Mouse (Mus musculus) liver, embryonic 12.5 days (tissue): ENCODE data around the gene Rtbdn. TPM values are rescaled to one million over a fixed set of nuclear protein-coding genes. Genes with fewer than 3 reads are reported as not detected.

Experiments
- ATAC-seq: fragments of 200-750 bp; cut with Nextera tagmentation; 2 replicates; pipeline ENCODE4 v1.8.0; 2017; ENCODE audit warnings: moderate number of reproducible peaks, mild to moderate bottlenecking, moderate library complexity
- H3K27ac ChIP-seq: fragments of 300-500 bp; sonication (generic); 2 replicates; pipeline ENCODE4 v1.5.1; 2016; ENCODE audit warnings: mild to moderate bottlenecking
- H3K27me3 ChIP-seq: fragments of 300-500 bp; sonication (generic); replicated peaks from 2 replicates; pipeline ENCODE4 v1.6.1; 2016; ENCODE audit warnings: mild to moderate bottlenecking, moderate library complexity
- H3K36me3 ChIP-seq: fragments of 300-500 bp; sonication (generic); 2 replicates; pipeline ENCODE4 v1.6.1; 2016; ENCODE audit warnings: mild to moderate bottlenecking, moderate library complexity
- H3K4me1 ChIP-seq: fragments of 300-500 bp; sonication (generic); 2 replicates; pipeline ENCODE4 v1.6.1; 2016
- H3K4me2 ChIP-seq: fragments of 300-500 bp; sonication (generic); 2 replicates; pipeline ENCODE4 v1.6.1; 2016; ENCODE audit warnings: mild to moderate bottlenecking, moderate library complexity
- H3K4me3 ChIP-seq: fragments of 300-500 bp; sonication (generic); 2 replicates; pipeline ENCODE4 v1.5.1; 2016; ENCODE audit warnings: mild to moderate bottlenecking, moderate library complexity
- H3K9ac ChIP-seq: fragments of 300-500 bp; sonication (generic); 2 replicates; pipeline ENCODE4 v1.6.1; 2016; ENCODE audit warnings: mild to moderate bottlenecking, moderate library complexity
- H3K9me3 ChIP-seq: fragments of 300-500 bp; sonication (generic); replicated peaks from 2 replicates; pipeline ENCODE4 v1.6.1; 2016; ENCODE audit warnings: mild to moderate bottlenecking, moderate library complexity
- WGBS: fragments of 180-500 bp; shearing (Covaris S2); methylation state at CpG from one replicate; pipeline ENCODE4 v1.1.7; 2016; ENCODE audit not compliant: insufficient replicate concordance; 5-methylcytosine and 5-hydroxymethylcytosine counted together
- polyA plus RNA-seq: library from polyadenylated mRNA; unstranded; fragments of >200 nt; fragmentation: Nextera tagmentation; extraction: Ambion mirVana; gene quantifications from 2 replicates; pipeline ENCODE4 v1.2.1, GENCODE M21; 2016

Gene Rtbdn
- polyA plus RNA-seq, 1 experiment from 2014 or later, result 0.39 TPM

DNA sequence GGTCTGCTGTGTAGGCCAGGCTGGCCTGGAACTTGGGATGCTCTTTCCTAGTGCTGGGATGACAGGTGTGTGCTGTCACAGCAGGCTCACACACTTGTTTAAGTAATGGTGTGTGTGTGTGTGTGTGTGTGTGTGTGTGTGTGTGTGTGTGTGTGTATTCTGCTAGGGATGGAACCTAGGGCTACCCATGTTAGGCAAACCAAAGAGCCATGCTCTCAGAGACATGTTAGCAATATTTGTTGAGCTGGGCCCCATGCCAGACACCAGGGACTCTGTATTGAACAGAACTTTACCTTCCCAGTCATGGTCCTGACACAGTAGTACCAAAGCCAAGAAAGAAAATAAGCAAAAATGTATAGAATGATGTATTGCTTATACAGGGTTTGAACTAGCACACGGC, 19.3 kb upstream of the Rtbdn start:
- Histone ChIP-seq H3K27ac (no peak overlapping the region), H3K36me3 (no peaks in the 10 kb centered on the region), H3K9me3 (no peaks in the 10 kb centered on the region), H3K4me3 (no peak overlapping the region), H3K9ac (no peak overlapping the region), H3K4me2 (no peak overlapping the region), H3K27me3 (peaks cover 88% of the 10 kb centered on the region), H3K4me1 (peaks cover 8% of the 10 kb centered on the region)
- ATAC-seq, result no peak
- 56% methylated on average over 1 of the region's 1 CpGs for WGBS

- no peak overlapping the region for H3K27ac ChIP-seq
- peak overlapping the region; percentile 10; the same call in 1 of the 2 replicates for H3K4me3 ChIP-seq
- H3K9ac ChIP-seq, result no peak overlapping the region
- H3K9me3 ChIP-seq, result no peaks in the 10 kb centered on the region
- 7% methylated on average over 46 of the region's 52 CpGs for WGBS
- H3K36me3 ChIP-seq, result no peaks in the 10 kb centered on the region
- ATAC-seq, result peak; percentile 53; the same call in 1 of the 2 replicates
- H3K27me3 ChIP-seq, result peaks cover 92% of the 10 kb centered on the region
- peak overlapping the region; percentile 54 for H3K4me2 ChIP-seq
- peaks cover 8% of the 10 kb centered on the region for H3K4me1 ChIP-seq
Measured at GRCm38 (mm10) chr8:84928456-84929306, 18.1 kb upstream of the Rtbdn start.

GRCm38 (mm10) chr8:84930582-84930981, 16.2 kb upstream of the Rtbdn start:
- no peaks in the 10 kb centered on the region for H3K9me3 ChIP-seq
- peaks cover 23% of the 10 kb centered on the region for H3K4me1 ChIP-seq
- 72% methylated on average over 13 of the region's 13 CpGs for WGBS
- H3K4me3 ChIP-seq, result no peak overlapping the region
- no peak overlapping the region for H3K27ac ChIP-seq
- H3K36me3 ChIP-seq, result no peaks in the 10 kb centered on the region
- ATAC-seq, result no peak
- no peak overlapping the region for H3K4me2 ChIP-seq
- H3K9ac ChIP-seq, result no peak overlapping the region
- peaks cover 95% of the 10 kb centered on the region for H3K27me3 ChIP-seq

GRCm38 (mm10) chr8:84933767-84934559, 12.8 kb upstream of the Rtbdn start:
- Histone ChIP-seq H3K9me3 (no peaks in the 10 kb centered on the region), H3K27me3 (peaks cover 99% of the 10 kb centered on the region), H3K4me1 (peaks cover 41% of the 10 kb centered on the region), H3K27ac (no peak overlapping the region), H3K4me2 (no peak overlapping the region), H3K9ac (no peak overlapping the region), H3K4me3 (no peak overlapping the region), H3K36me3 (no peaks in the 10 kb centered on the region)
- no peak for ATAC-seq
- WGBS, result 69% methylated on average over 16 of the region's 16 CpGs

DNA sequence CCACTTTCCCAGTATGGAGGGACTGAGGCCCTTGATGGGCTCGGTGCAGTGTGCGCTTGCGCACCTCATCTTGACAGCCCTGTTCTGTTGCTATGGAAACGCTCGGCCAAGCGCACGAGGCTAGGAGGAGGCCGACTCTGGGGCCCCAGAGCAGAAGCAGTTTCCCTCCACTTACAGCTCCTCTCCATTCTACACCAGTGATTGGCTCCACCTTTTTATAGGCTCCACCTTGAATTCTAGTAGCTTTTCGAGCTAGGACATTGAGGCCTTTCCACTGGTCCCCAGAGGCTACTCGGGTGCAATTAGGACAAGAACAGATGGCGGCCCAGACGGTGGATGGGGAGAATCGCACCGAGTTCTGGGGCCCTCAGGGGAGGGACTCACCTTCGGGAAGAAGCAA, 11.9 kb upstream of the Rtbdn start:
- peaks cover 99% of the 10 kb centered on the region for H3K27me3 ChIP-seq
- 0 out of 2 replicates have a peak overlapping the region, but pooled peaks have one; percentile 0 for H3K4me2 ChIP-seq
- 5% methylated on average over 15 of the region's 15 CpGs for WGBS
- no peak overlapping the region for H3K4me3 ChIP-seq
- H3K27ac ChIP-seq, result no peak overlapping the region
- ATAC-seq, result no peak
- no peak overlapping the region for H3K9ac ChIP-seq
- H3K4me1 ChIP-seq, result peaks cover 38% of the 10 kb centered on the region
- H3K9me3 ChIP-seq, result no peaks in the 10 kb centered on the region
- no peaks in the 10 kb centered on the region for H3K36me3 ChIP-seq

DNA sequence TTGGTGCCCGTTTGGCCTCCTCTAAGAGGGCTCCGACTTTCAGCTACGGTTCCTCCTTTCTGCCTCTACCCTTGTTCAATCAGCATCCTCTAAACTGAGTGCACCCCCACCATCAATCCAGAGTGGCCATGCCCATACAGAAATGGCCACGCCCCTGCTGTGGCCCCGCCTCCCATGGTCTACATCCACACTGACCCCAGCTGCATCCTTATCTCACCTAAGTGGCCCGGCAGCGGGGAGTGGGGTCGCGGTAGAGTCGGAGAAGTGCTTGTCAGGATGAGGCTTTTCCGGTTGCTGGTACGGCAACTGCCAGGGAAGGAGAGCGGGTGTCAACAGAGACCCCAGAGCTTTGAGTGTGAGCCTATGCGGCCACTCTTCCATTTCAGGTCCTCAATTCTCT, 11.3 kb upstream of the Rtbdn start:
- peaks cover 99% of the 10 kb centered on the region for H3K27me3 ChIP-seq
- H3K36me3 ChIP-seq, result no peaks in the 10 kb centered on the region
- H3K4me1 ChIP-seq, result peaks cover 38% of the 10 kb centered on the region
- no peak overlapping the region for H3K9ac ChIP-seq
- ATAC-seq, result no peak
- no peak overlapping the region for H3K27ac ChIP-seq
- no peaks in the 10 kb centered on the region for H3K9me3 ChIP-seq
- H3K4me3 ChIP-seq, result no peak overlapping the region
- no peak overlapping the region for H3K4me2 ChIP-seq
- 4% methylated on average over 14 of the region's 14 CpGs for WGBS

GRCm38 (mm10) chr8:84936041-84936961, 10.5 kb upstream of the Rtbdn start:
- WGBS, result 21% methylated on average over 23 of the region's 23 CpGs
- peaks cover 38% of the 10 kb centered on the region for H3K4me1 ChIP-seq
- peaks cover 99% of the 10 kb centered on the region for H3K27me3 ChIP-seq

GRCm38 (mm10) chr8:84936962-84937546, 9.7 kb upstream of the Rtbdn start, which contains the start of gene Mast1:
Gene Mast1, minus strand, starts transcription at chr8:84937359.
- 4% methylated on average over 50 of the region's 50 CpGs for WGBS
- Histone ChIP-seq H3K4me3 (peak within 1 kb of the TSS; percentile 55), H3K4me2 (peak within 1 kb of the TSS; percentile 82), H3K27me3 (peaks cover 99% of the 10 kb centered on the region), H3K27ac (no peak within 1 kb of the TSS), H3K9ac (0 out of 2 replicates have a peak within 1 kb of the TSS, but pooled peaks have one; percentile 32), H3K9me3 (no peaks in the 10 kb centered on the region), H3K4me1 (peaks cover 38% of the 10 kb centered on the region), H3K36me3 (no peaks in the 10 kb centered on the region)
- peak; percentile 73 for ATAC-seq

More at GRCm38 (mm10) chr8:84936041-84936961, 10.5 kb upstream of the Rtbdn start:
- no peak overlapping the region for H3K9ac ChIP-seq
- no peaks in the 10 kb centered on the region for H3K36me3 ChIP-seq
- H3K4me2 ChIP-seq, result peak overlapping the region; percentile 82
- H3K9me3 ChIP-seq, result no peaks in the 10 kb centered on the region
- ATAC-seq, result peak; percentile 12; the same call in 1 of the 2 replicates
- no peak overlapping the region for H3K27ac ChIP-seq
- H3K4me3 ChIP-seq, result peak overlapping the region; percentile 55

- no peak for ATAC-seq
- Histone ChIP-seq H3K36me3 (no peaks in the 10 kb centered on the region), H3K9ac (no peak overlapping the region), H3K4me3 (0 out of 2 replicates have a peak overlapping the region, but pooled peaks have one; percentile 55), H3K4me1 (peaks cover 38% of the 10 kb centered on the region), H3K9me3 (no peaks in the 10 kb centered on the region), H3K27me3 (peaks cover 96% of the 10 kb centered on the region), H3K27ac (no peak overlapping the region), H3K4me2 (peak overlapping the region; percentile 82)
- WGBS, result 47% methylated on average over 13 of the region's 13 CpGs
Measured at GRCm38 (mm10) chr8:84937620-84938485, 8.9 kb upstream of the Rtbdn start.

- Histone ChIP-seq H3K4me3 (no peak overlapping the region), H3K27ac (no peak overlapping the region), H3K27me3 (peaks cover 96% of the 10 kb centered on the region), H3K9ac (no peak overlapping the region), H3K4me1 (peaks cover 29% of the 10 kb centered on the region), H3K36me3 (no peaks in the 10 kb centered on the region), H3K9me3 (no peaks in the 10 kb centered on the region), H3K4me2 (no peak overlapping the region)
- WGBS, result 17% methylated on average over 4 of the region's 4 CpGs
- ATAC-seq, result no peak
Measured at GRCm38 (mm10) chr8:84943699-84944098, 3.1 kb upstream of the Rtbdn start.
